Mouse (Mus musculus) hematopoietic stem cell, adult 5-6 weeks (primary cell): ENCODE measurements around the gene Cxcl12. TPM values are rescaled to one million over a fixed set of nuclear protein-coding genes. Genes with fewer than 3 reads are reported as not detected.

Experiments used
- ATAC-seq, 2 experiments: fragments of 125-278 bp in 1 of 2; replicated peaks in 1 of 2; 2 replicates each; pipeline ENCODE4 v1.8.0; 2016 to 2017; ENCODE audit warnings: inconsistent platforms in 2 of 2, mild to moderate bottlenecking in 2 of 2, moderate number of reproducible peaks in 2 of 2, low read depth in 1 of 2, moderate TSS enrichment in 1 of 2; ENCODE audit not compliant: low FRiP score in 2 of 2, poor library complexity in 2 of 2, severe bottlenecking in 2 of 2, insufficient read depth in 1 of 2, low TSS enrichment in 1 of 2
- total RNA-seq: library from RNA; stranded (forward); fragments of 172-1452, 232-1000 nt; gene quantifications from 2 replicates; pipeline ENCODE4 v1.2.3, GENCODE M21; 2017

Gene Cxcl12
- total RNA-seq, result 1.4 and 2.2 TPM in 2 replicates

GRCm38 (mm10) chr6:117168321-117169011 is at the start of gene Cxcl12:
Cxcl12 (plus strand) TSS chr6:117168535.
- peak in 1 of 2 experiments; percentile 37; a peak in 1 of 4 replicates for ATAC-seq

GRCm38 (mm10) chr6:117122074-117122473 is 46.3 kb upstream of the Cxcl12 start:
- no peak for ATAC-seq

- no peak for ATAC-seq
These were observed 42.0 kb upstream of the Cxcl12 start for GRCm38 (mm10) chr6:117126356-117126755.

- ATAC-seq, result no peak
These were observed 38.9 kb upstream of the Cxcl12 start for GRCm38 (mm10) chr6:117129443-117129842.

- no peak for ATAC-seq
These were observed 37.6 kb upstream of the Cxcl12 start for GRCm38 (mm10) chr6:117130680-117131111.

GRCm38 (mm10) chr6:117134526-117134925 is 33.8 kb upstream of the Cxcl12 start:
- no peak for ATAC-seq

GRCm38 (mm10) chr6:117137735-117138134 is 30.6 kb upstream of the Cxcl12 start:
- no peak for ATAC-seq

- no peak for ATAC-seq
These were observed 27.4 kb upstream of the Cxcl12 start for GRCm38 (mm10) chr6:117140907-117141306.

GRCm38 (mm10) chr6:117146951-117147350 is 21.4 kb upstream of the Cxcl12 start:
- ATAC-seq, result no peak

- ATAC-seq, result no peak
These were observed 16.7 kb upstream of the Cxcl12 start for GRCm38 (mm10) chr6:117151484-117152149.

GRCm38 (mm10) chr6:117153046-117153445 is 15.3 kb upstream of the Cxcl12 start:
- no peak for ATAC-seq

- no peak for ATAC-seq
These were observed 11.5 kb upstream of the Cxcl12 start for GRCm38 (mm10) chr6:117156846-117157245.

- peak in 1 of 2 experiments; percentile 67; a peak in 2 of 4 replicates for ATAC-seq
These were observed 8.3 kb upstream of the Cxcl12 start for GRCm38 (mm10) chr6:117159710-117160690.

- no peak for ATAC-seq
These were observed 4.8 kb upstream of the Cxcl12 start for GRCm38 (mm10) chr6:117163486-117163885.

- ATAC-seq, result peak; percentile 84 to 92
These were observed 1.5 kb upstream of the Cxcl12 start for GRCm38 (mm10) chr6:117166581-117167425.

- ATAC-seq, result no peak
These were observed 957 bp upstream of the Cxcl12 start for GRCm38 (mm10) chr6:117167426-117167730.
